Mouse (Mus musculus) midbrain, embryonic 13.5 days (tissue): ENCODE data around the gene Rbbp4. TPM values are rescaled to one million over a fixed set of nuclear protein-coding genes. Genes with fewer than 3 reads are reported as not detected.

ENCODE experiments used
- ATAC-seq: fragments of 200-750 bp; cut with Nextera tagmentation; 2 replicates; pipeline ENCODE4 v1.8.0; 2017; ENCODE audit warnings: mild to moderate bottlenecking, moderate TSS enrichment, moderate library complexity
- H3K27ac ChIP-seq: fragments of 300-500 bp; sonication (generic); 2 replicates; pipeline ENCODE4 v1.5.1; 2015; ENCODE audit warnings: inconsistent platforms, mild to moderate bottlenecking, moderate library complexity
- H3K27me3 ChIP-seq: fragments of 300-500 bp; sonication (generic); 2 replicates; pipeline ENCODE4 v1.6.1; 2015; ENCODE audit warnings: mild to moderate bottlenecking, inconsistent platforms
- H3K36me3 ChIP-seq: fragments of 300-500 bp; sonication (generic); 2 replicates; pipeline ENCODE4 v1.6.1; 2015; ENCODE audit warnings: mild to moderate bottlenecking, inconsistent platforms
- H3K4me1 ChIP-seq: fragments of 300-500 bp; sonication (generic); replicated peaks from 2 replicates; pipeline ENCODE4 v1.6.1; 2015; ENCODE audit warnings: inconsistent platforms
- H3K4me2 ChIP-seq: fragments of 300-500 bp; sonication (generic); replicated peaks from 2 replicates; pipeline ENCODE4 v1.6.1; 2015; ENCODE audit warnings: moderate library complexity, mild to moderate bottlenecking, inconsistent platforms
- H3K4me3 ChIP-seq: fragments of 300-500 bp; sonication (generic); replicated peaks from 2 replicates; pipeline ENCODE4 v1.5.1; 2015; ENCODE audit warnings: mild to moderate bottlenecking, inconsistent platforms
- H3K9ac ChIP-seq: fragments of 300-500 bp; sonication (generic); replicated peaks from 2 replicates; pipeline ENCODE4 v1.6.1; 2015; ENCODE audit warnings: mild to moderate bottlenecking, inconsistent platforms
- H3K9me3 ChIP-seq: fragments of 300-500 bp; sonication (generic); 2 replicates; pipeline ENCODE4 v1.6.1; 2016; ENCODE audit warnings: mild to moderate bottlenecking, inconsistent platforms
- WGBS: fragments of 180-500 bp; shearing (Covaris S2); methylation state at CpG from one replicate; pipeline ENCODE4 v1.1.7; 2015; 5-methylcytosine and 5-hydroxymethylcytosine counted together
- polyA plus RNA-seq: library from polyadenylated mRNA; unstranded; fragments of >200 nt; fragmentation: Nextera tagmentation; extraction: Ambion mirVana; gene quantifications from 2 replicates; pipeline ENCODE4 v1.2.1, GENCODE M21; 2015

Gene Rbbp4
- polyA plus RNA-seq, 1 experiment from 2014 or later = 419 TPM

DNA sequence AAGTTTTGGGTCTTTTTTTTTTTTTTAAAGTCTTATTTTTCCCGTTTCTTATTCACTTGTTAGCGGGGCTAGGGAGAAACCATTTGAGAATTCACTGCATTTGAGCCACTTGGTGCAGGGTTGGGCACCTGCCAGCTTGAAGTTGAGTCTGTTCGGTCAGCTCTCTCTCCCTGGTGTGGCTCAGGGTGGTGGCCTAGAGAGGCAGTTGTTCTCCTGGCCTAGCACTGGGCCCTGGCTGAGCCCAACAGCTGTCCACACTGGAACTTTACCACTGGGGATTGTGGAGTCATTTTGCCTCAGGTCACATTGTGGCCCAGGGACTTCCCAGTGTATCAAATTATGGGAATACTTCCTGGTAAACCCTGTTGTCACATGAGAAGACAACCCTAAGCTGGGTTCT, 47.1 kb downstream of the Rbbp4 start:
- no peaks in the 10 kb centered on the region for H3K9me3 ChIP-seq
- no peak for ATAC-seq
- H3K4me3 ChIP-seq = peak overlapping the region; percentile 47; the same call in 1 of the 2 replicates
- peaks cover 25% of the 10 kb centered on the region for H3K4me1 ChIP-seq
- H3K9ac ChIP-seq = no peak overlapping the region
- H3K4me2 ChIP-seq = peak overlapping the region; percentile 87
- peaks cover 26% of the 10 kb centered on the region for H3K27me3 ChIP-seq
- WGBS = 31% methylated on average over 3 of the region's 3 CpGs
- H3K36me3 ChIP-seq = no peaks in the 10 kb centered on the region
- H3K27ac ChIP-seq = no peak overlapping the region

DNA sequence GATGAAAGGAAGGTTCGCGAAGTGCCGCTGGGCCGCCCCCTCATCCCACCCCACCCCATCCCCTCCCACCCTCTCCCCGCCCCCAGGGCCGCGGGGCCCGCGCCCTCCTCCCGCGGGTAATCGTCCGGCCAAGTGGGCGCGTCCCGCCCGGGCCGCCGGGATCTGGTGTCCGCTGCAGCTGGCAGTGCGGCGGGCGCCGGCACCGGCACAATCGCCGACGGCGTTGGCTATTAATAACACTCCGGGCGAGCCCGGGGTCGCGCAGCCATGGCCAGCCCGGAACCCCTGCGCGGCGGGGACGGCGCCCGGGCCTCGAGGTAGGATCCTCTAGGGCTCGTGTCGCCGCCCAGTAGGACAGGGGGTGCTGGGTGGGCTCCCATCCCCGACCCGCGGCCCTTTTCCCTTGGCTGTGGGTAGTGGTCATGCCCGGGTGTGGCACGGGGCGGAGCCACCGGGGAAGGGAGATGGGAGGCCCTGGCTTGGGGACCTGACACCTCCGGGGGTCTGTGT, 47.6 kb downstream of the Rbbp4 start, which contains the start of gene Sync:
Gene Sync, plus strand, starts transcription at position 146 of the 510 bp plus-strand sequence.
- Histone ChIP-seq H3K27ac (no peak within 1 kb of the TSS), H3K4me3 (peak within 1 kb of the TSS; percentile 47), H3K36me3 (no peaks in the 10 kb centered on the region), H3K9ac (peak within 1 kb of the TSS; percentile 74), H3K27me3 (peaks cover 26% of the 10 kb centered on the region), H3K9me3 (no peaks in the 10 kb centered on the region), H3K4me2 (peak within 1 kb of the TSS; percentile 87), H3K4me1 (peaks cover 25% of the 10 kb centered on the region)
- under 1% methylated on average over 44 of the region's 53 CpGs for WGBS
- ATAC-seq = peak; percentile 72

DNA sequence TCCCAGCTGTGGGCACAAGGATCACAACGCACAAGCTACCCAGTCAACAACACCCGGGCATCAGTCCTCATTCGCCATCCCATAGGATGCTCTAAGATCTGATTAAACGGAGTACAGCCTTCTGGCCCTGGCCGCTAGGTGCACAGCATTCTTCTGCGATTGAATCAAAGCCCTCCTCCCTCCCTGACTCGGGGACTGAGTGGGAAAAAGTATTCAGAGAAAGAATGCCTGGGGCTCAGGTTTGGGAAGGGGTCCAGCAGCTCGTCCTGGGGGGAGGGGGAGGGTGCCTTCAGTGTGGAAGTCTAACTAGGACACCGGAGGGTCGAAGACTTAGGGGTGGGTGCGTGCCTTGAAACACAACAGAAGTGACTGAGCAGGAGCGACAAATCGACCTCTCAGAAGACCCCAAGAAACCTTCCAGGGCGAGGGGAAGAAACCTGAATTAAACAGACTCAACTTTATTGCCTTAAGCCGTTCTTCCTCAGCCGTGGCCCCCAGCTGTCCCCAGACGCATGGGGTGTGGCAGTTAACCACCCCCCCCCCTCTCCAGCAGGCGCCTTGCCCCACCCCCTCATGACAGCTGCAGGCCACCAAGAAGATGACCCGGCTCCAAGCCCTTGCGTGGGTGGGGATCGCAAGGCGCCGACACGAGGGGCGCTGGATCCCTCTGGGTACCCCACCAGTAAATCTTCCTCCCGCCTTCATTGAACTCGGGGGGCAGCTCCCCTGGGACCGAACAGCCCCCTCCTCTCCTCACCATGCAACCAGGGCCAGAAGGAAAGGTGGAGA, 48.3 kb downstream of the Rbbp4 start:
- H3K4me3 ChIP-seq = peak overlapping the region; percentile 47
- H3K27ac ChIP-seq = no peak overlapping the region
- peaks cover 25% of the 10 kb centered on the region for H3K4me1 ChIP-seq
- H3K36me3 ChIP-seq = no peaks in the 10 kb centered on the region
- H3K4me2 ChIP-seq = peak overlapping the region; percentile 87
- WGBS = 2% methylated on average over 27 of the region's 28 CpGs
- ATAC-seq = peak; percentile 43; the same call in 1 of the 2 replicates
- H3K27me3 ChIP-seq = peaks cover 26% of the 10 kb centered on the region
- peak overlapping the region; percentile 74 for H3K9ac ChIP-seq
- H3K9me3 ChIP-seq = no peaks in the 10 kb centered on the region

DNA sequence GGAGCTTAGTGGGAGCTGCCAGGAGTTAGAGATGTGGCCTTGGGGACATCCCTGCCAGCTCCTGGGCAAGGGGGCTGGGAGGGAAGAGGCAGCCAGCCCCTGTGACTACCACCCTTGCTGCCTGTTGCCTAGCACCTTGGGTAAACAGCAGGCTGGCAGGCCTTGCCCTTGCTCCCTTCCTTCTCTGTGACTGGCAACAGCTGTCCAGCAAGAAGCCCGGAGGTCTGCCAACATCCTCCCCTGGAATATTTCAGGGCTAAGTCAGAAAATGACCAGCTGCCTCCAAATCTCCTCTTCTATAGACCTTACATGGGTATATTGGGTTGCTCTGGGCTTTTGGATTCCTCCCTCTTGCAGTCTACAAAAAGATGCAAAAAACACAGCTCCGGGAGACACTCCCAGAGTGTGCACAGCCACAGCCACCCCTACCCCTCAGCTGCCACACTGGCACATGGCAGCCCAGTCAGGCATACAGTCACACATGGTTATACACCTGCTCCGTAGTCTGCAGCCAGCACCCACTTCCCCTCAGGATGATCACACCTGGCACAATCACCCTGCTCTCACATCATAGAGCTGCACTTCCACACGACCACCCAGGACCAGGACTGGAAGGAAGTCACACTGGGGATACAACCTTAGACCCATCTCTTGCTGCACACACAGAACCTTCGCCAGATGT, 49.0 kb downstream of the Rbbp4 start:
- 0 out of 2 replicates have a peak, but pooled peaks have one; percentile 34 for ATAC-seq

DNA sequence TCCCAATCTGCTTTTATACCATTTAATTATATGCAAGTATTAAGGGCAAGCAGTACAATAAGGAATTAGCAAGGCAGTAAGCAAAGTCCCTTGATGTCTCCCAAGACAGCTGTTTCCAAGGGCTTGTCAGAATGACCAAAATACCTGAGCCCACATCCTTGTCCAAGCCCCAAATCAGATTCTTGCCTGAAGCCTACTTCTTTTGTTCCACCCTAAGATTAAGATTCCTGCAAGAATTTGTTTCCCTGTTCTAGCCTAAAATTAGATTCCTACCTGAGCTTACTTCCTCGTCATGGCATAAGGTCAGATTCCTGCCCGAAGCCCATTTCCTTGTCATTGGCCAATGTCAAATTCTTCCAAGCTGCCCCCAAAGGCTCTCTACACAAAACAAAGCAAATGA, 50.5 kb downstream of the Rbbp4 start:
- Histone ChIP-seq H3K4me1 (peaks cover 25% of the 10 kb centered on the region), H3K27ac (no peak overlapping the region), H3K9me3 (no peaks in the 10 kb centered on the region), H3K36me3 (no peaks in the 10 kb centered on the region), H3K4me2 (no peak overlapping the region), H3K27me3 (peaks cover 26% of the 10 kb centered on the region), H3K9ac (no peak overlapping the region), H3K4me3 (no peak overlapping the region)
- 92% methylated on average over 2 of the region's 2 CpGs for WGBS
- ATAC-seq = no peak

More for the DNA sequence above, 49.0 kb downstream of the Rbbp4 start:
- no peak overlapping the region for H3K27ac ChIP-seq
- no peaks in the 10 kb centered on the region for H3K9me3 ChIP-seq
- peaks cover 26% of the 10 kb centered on the region for H3K27me3 ChIP-seq
- H3K4me3 ChIP-seq = no peak overlapping the region
- H3K4me1 ChIP-seq = peaks cover 25% of the 10 kb centered on the region
- no peaks in the 10 kb centered on the region for H3K36me3 ChIP-seq
- WGBS = 70% methylated on average over 5 of the region's 5 CpGs
- H3K4me2 ChIP-seq = peak overlapping the region; percentile 87
- H3K9ac ChIP-seq = no peak overlapping the region

GRCm38 (mm10) chr4:129283226-129283625, 51.9 kb downstream of the Rbbp4 start:
- H3K4me3 ChIP-seq = no peak overlapping the region
- ATAC-seq = no peak
- H3K27ac ChIP-seq = no peak overlapping the region
- H3K36me3 ChIP-seq = no peaks in the 10 kb centered on the region
- H3K4me1 ChIP-seq = peaks cover 22% of the 10 kb centered on the region
- H3K4me2 ChIP-seq = no peak overlapping the region
- peaks cover 19% of the 10 kb centered on the region for H3K27me3 ChIP-seq
- no peak overlapping the region for H3K9ac ChIP-seq
- whole genome bisulfite sequencing = 91% methylated on average over 5 of the region's 5 CpGs
- H3K9me3 ChIP-seq = no peaks in the 10 kb centered on the region

DNA sequence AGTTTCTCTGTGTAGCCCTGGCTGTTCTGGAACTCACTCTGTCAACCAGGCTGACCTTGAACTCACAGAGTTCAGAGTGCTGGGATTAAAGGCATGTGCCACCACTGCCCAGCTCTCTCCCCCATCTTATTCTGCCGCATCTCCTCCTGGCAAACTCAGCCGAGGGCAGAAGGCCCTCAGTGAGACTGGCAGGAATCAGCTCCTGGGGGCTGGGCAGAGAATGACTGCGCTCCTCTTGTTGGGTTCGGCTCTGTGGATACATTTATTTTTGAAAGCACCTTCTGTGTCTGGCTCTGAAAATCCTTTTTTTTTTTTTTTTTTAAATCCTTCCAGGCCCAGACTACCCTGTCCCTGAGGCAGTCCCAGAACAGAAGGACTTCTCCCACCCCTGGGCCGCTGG, 52.4 kb downstream of the Rbbp4 start:
- peaks cover 17% of the 10 kb centered on the region for H3K4me1 ChIP-seq
- no peak for ATAC-seq
- H3K36me3 ChIP-seq = no peaks in the 10 kb centered on the region
- H3K4me2 ChIP-seq = no peak overlapping the region
- WGBS = 87% methylated on average over 5 of the region's 5 CpGs
- H3K27me3 ChIP-seq = peaks cover 16% of the 10 kb centered on the region
- no peak overlapping the region for H3K4me3 ChIP-seq
- H3K9me3 ChIP-seq = no peaks in the 10 kb centered on the region
- no peak overlapping the region for H3K9ac ChIP-seq
- no peak overlapping the region for H3K27ac ChIP-seq

DNA sequence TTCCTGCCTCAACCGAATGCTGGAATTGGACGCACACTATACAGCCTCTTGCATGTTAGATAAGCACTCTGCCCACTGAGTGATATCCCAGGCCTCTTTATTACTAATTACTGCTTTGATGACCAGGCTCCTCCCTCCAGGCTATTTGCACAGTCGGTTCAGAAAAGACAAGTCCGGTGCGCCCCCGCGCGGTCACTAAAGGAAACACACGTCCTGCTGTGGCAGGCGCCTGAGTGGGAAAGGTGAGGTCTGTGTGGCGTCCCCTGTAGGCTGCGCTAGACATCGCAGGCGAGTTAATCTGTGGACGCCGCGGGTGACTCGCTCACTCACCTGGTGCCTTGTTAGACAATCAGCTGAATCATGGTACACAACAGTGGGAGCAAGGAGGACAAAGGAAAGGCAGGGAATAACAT, 58.7 kb downstream of the Rbbp4 start:
- 3% methylated on average over 18 of the region's 18 CpGs for WGBS
- Histone ChIP-seq H3K27me3 (no peaks in the 10 kb centered on the region), H3K4me1 (no peaks in the 10 kb centered on the region), H3K27ac (no peak overlapping the region), H3K4me3 (no peak overlapping the region), H3K9ac (no peak overlapping the region), H3K36me3 (no peaks in the 10 kb centered on the region), H3K4me2 (no peak overlapping the region), H3K9me3 (no peaks in the 10 kb centered on the region)
- ATAC-seq = peak; percentile 77

GRCm38 (mm10) chr4:129272756-129273046, 62.5 kb downstream of the Rbbp4 start:
- no peak overlapping the region for H3K27ac ChIP-seq
- no peak overlapping the region for H3K4me2 ChIP-seq
- H3K4me3 ChIP-seq = no peak overlapping the region
- 51% methylated on average over 5 of the region's 5 CpGs for WGBS
- no peak overlapping the region for H3K9ac ChIP-seq
- ATAC-seq = no peak
- no peaks in the 10 kb centered on the region for H3K27me3 ChIP-seq
- no peaks in the 10 kb centered on the region for H3K36me3 ChIP-seq
- no peaks in the 10 kb centered on the region for H3K4me1 ChIP-seq
- H3K9me3 ChIP-seq = no peaks in the 10 kb centered on the region

DNA sequence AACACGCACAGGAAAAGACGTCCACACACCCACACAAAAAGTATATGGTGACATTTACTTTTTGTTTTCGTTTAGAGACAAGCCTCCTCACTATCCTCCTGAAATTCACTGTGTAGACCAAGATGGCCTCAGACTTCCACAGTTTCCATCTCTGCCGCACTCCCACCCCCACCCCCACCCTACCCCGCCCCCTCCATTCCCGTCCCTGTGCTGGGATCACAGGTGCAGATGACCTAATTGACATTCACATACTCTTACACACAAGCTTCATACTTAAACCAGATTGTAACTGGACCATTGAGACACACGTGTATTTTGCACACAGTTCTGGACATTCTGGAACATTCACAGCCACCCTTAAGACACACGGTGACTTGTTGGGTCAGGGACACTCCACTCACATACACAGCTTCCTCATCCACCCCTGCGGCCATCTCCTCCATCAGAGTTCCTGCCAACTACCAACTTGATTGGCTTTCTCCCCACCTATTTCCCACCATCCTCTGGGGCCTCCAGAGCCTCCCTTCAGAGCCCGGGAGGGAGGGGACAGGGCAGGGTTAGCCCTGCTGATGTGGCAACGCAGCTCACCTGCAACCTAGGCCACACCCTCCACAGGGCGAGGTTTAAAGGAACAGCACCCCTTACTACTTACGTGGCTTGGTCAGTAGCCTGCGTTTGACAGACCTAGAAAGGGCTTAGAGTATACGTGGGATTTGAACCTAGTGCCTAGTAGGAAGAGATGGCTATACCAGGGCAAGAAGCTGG, 63.0 kb downstream of the Rbbp4 start:
- no peaks in the 10 kb centered on the region for H3K4me1 ChIP-seq
- no peaks in the 10 kb centered on the region for H3K36me3 ChIP-seq
- H3K4me2 ChIP-seq = no peak overlapping the region
- 0 out of 2 replicates have a peak, but pooled peaks have one; percentile 48 for ATAC-seq
- no peak overlapping the region for H3K27ac ChIP-seq
- no peaks in the 10 kb centered on the region for H3K27me3 ChIP-seq
- no peak overlapping the region for H3K9ac ChIP-seq
- no peak overlapping the region for H3K4me3 ChIP-seq
- H3K9me3 ChIP-seq = no peaks in the 10 kb centered on the region
- 30% methylated on average over 15 of the region's 15 CpGs for WGBS

DNA sequence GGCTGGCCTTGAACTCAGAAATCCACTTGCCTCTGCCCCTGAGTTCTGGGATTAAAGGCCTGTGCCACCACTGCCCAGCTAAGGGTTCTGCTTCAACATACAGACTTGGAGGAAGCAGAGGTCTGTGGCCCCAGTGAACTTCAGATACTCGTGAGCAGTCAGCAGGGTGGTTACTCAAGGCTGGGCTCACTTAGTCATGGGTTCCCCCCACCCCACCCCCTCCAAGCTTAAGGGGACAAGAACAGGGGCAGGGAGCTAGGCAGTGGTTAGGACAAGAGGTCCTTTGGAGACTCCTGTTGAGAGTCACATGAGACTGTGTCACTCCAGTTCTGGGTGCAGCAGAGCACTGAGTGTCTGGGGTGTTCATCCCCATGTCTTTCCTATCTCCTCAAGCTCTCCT, 66.5 kb downstream of the Rbbp4 start:
- no peak for ATAC-seq
- H3K27me3 ChIP-seq = no peaks in the 10 kb centered on the region; the same call in 1 of the 2 replicates
- H3K4me1 ChIP-seq = peaks cover 6% of the 10 kb centered on the region
- H3K4me2 ChIP-seq = no peak overlapping the region
- H3K27ac ChIP-seq = no peak overlapping the region
- no peak overlapping the region for H3K4me3 ChIP-seq
- H3K36me3 ChIP-seq = no peaks in the 10 kb centered on the region
- H3K9me3 ChIP-seq = no peaks in the 10 kb centered on the region
- no peak overlapping the region for H3K9ac ChIP-seq
- 57% methylated on average over 1 of the region's 1 CpGs for WGBS

GRCm38 (mm10) chr4:129266821-129267220, 68.3 kb downstream of the Rbbp4 start:
- peaks cover 14% of the 10 kb centered on the region for H3K4me1 ChIP-seq
- H3K9ac ChIP-seq = no peak overlapping the region
- ATAC-seq = no peak
- no peaks in the 10 kb centered on the region for H3K9me3 ChIP-seq
- H3K27me3 ChIP-seq = no peaks in the 10 kb centered on the region; the same call in 1 of the 2 replicates
- no peaks in the 10 kb centered on the region for H3K36me3 ChIP-seq
- H3K27ac ChIP-seq = no peak overlapping the region
- H3K4me3 ChIP-seq = no peak overlapping the region
- WGBS = 53% methylated on average over 5 of the region's 5 CpGs
- H3K4me2 ChIP-seq = no peak overlapping the region
